29 mouse cellular contexts compared by ENCODE assay signal in genomic region chr5:112921914-112922313, GRCm38 (mm10). TPM values are rescaled to one million over a fixed set of nuclear protein-coding genes. Genes with fewer than 3 reads are reported as not detected.
DNase-seq lines count a peak whose midpoint lies in the region; ATAC-seq and TF ChIP-seq lines count a peak whose summit lies in the region.
"Had no signal": no experiment of that assay in that cellular context is flagged by ENCODE, and none has a peak within 500 bp of the region (broad histone marks: within the 10 kb centered on the region; RNA-seq: fewer than 3 reads in every experiment).

No protein-coding gene starts in this region.

- no peaks in the 10 kb centered on the region for H3K27me3 ChIP-seq in kidney, adult 2 months (replicated peaks; ENCODE audit: control insufficient read depth, insufficient read depth, low read length)
- H3K27me3 ChIP-seq in kidney, embryonic 16.5 days (ENCODE audit: insufficient read depth, low read length), result no peaks in the 10 kb centered on the region
- H3K27me3 ChIP-seq in intestine, embryonic 16.5 days (replicated peaks; ENCODE audit: control insufficient read depth, insufficient read depth, low read length), result no peaks in the 10 kb centered on the region
- H3K27me3 ChIP-seq in stomach, postnatal 0 days (ENCODE audit: control insufficient read depth, insufficient read depth, low read length), result no peaks in the 10 kb centered on the region
- no peaks in the 10 kb centered on the region for H3K27me3 ChIP-seq in forebrain, embryonic 10.5 days (ENCODE audit: poor library complexity, severe bottlenecking)
- H3K27me3 ChIP-seq: embryonic facial prominence, embryonic 15.5 days; midbrain, embryonic 12.5 days; neural tube, embryonic 13.5 days had no signal

- H3K36me3 ChIP-seq in kidney, adult 2 months (ENCODE audit: control insufficient read depth, insufficient read depth, low read length), result no peaks in the 10 kb centered on the region
- no peaks in the 10 kb centered on the region for H3K36me3 ChIP-seq in kidney, embryonic 16.5 days (ENCODE audit: insufficient read depth, low read length)
- no peaks in the 10 kb centered on the region for H3K36me3 ChIP-seq in intestine, embryonic 16.5 days (ENCODE audit: control insufficient read depth, insufficient read depth, low read length)
- H3K36me3 ChIP-seq in stomach, postnatal 0 days (ENCODE audit: control insufficient read depth, insufficient read depth, low read length), result no peaks in the 10 kb centered on the region
- H3K36me3 ChIP-seq in forebrain, embryonic 10.5 days (replicated peaks), result no peaks in the 10 kb centered on the region
- H3K36me3 ChIP-seq: embryonic facial prominence, embryonic 10.5 days; hindbrain, embryonic 10.5 days; midbrain, embryonic 12.5 days; neural tube, embryonic 13.5 days had no signal

- H3K9ac ChIP-seq in kidney, embryonic 16.5 days (replicated peaks; ENCODE audit: low read length), result no peak overlapping the region
- no peak overlapping the region for H3K9ac ChIP-seq in intestine, embryonic 16.5 days (ENCODE audit: low read depth, low read length)
- H3K9ac ChIP-seq in stomach, postnatal 0 days (ENCODE audit: low read length), result no peak overlapping the region
- H3K9ac ChIP-seq: embryonic facial prominence, embryonic 15.5 days; midbrain, embryonic 12.5 days; neural tube, embryonic 13.5 days had no signal

- no peak for TF ChIP-seq EP300 in stomach, postnatal 0 days (optimal IDR thresholded peaks at IDR 0.05)

- peak; percentile 88 for DNase-seq in kidney, adult 2 months
- DNase-seq in kidney, postnatal 10 days, result peak; percentile 48
- no peak for DNase-seq in stomach, postnatal 0 days (ENCODE audit: low spot score)
- no peak for DNase-seq in forebrain, embryonic 10.5 days (ENCODE audit: extremely low spot score, low spot score)
- DNase-seq in spleen, postnatal 10 days (ENCODE audit: low spot score in 2 of 2), result no peak
- DNase-seq: adrenal gland, postnatal 10 days; cerebellum, adult 8-10 months; cerebellum, postnatal 25 days; gastrocnemius, postnatal 14 days; heart, postnatal 14 days; left cerebral cortex, postnatal 4 days; lung, adult 18-20 months; lung, postnatal 4 days; right cerebral cortex, postnatal 14 days; thymus, adult 2 months; thymus, postnatal 36 days had no signal

- H3K9me3 ChIP-seq in kidney, embryonic 16.5 days (ENCODE audit: low read length), result no peaks in the 10 kb centered on the region
- no peaks in the 10 kb centered on the region for H3K9me3 ChIP-seq in intestine, embryonic 16.5 days (ENCODE audit: control insufficient read depth, low read length)
- H3K9me3 ChIP-seq in stomach, postnatal 0 days (ENCODE audit: control insufficient read depth, low read length), result no peaks in the 10 kb centered on the region
- H3K9me3 ChIP-seq in forebrain, embryonic 10.5 days, result no peaks in the 10 kb centered on the region
- H3K9me3 ChIP-seq: embryonic facial prominence, embryonic 10.5 days; embryonic facial prominence, embryonic 15.5 days; hindbrain, embryonic 10.5 days; megakaryocyte, embryonic 14.5 days; midbrain, embryonic 12.5 days; neural tube, embryonic 13.5 days had no signal

- peaks cover 6% of the 10 kb centered on the region; the same call in 1 of the 2 replicates for H3K4me1 ChIP-seq in kidney, adult 2 months (ENCODE audit: control insufficient read depth, insufficient read depth, low read length)
- H3K4me1 ChIP-seq in kidney, embryonic 16.5 days (ENCODE audit: insufficient read depth, low read length), result no peaks in the 10 kb centered on the region; the same call in 1 of the 2 replicates
- peaks cover 8% of the 10 kb centered on the region; the same call in 1 of the 2 replicates for H3K4me1 ChIP-seq in intestine, embryonic 16.5 days (ENCODE audit: control insufficient read depth, insufficient read depth, low read length)
- no peaks in the 10 kb centered on the region for H3K4me1 ChIP-seq in stomach, postnatal 0 days (replicated peaks; ENCODE audit: control insufficient read depth, insufficient read depth)
- no peaks in the 10 kb centered on the region for H3K4me1 ChIP-seq in forebrain, embryonic 10.5 days
- H3K4me1 ChIP-seq: embryonic facial prominence, embryonic 15.5 days; megakaryocyte, embryonic 14.5 days; midbrain, embryonic 12.5 days; neural tube, embryonic 13.5 days had no signal

- no peak overlapping the region for H3K27ac ChIP-seq in kidney, adult 2 months (ENCODE audit: insufficient read depth, low read depth, low read length)
- H3K27ac ChIP-seq in kidney, embryonic 16.5 days (ENCODE audit: low read length), result no peak overlapping the region
- no peak overlapping the region for H3K27ac ChIP-seq in intestine, embryonic 16.5 days (ENCODE audit: low read length)
- H3K27ac ChIP-seq in stomach, postnatal 0 days (replicated peaks), result no peak overlapping the region
- H3K27ac ChIP-seq in forebrain, embryonic 10.5 days, result no peak overlapping the region
- H3K27ac ChIP-seq: embryonic facial prominence, embryonic 10.5 days; embryonic facial prominence, embryonic 15.5 days; hindbrain, embryonic 10.5 days; layer of hippocampus, adult 2 months; midbrain, embryonic 12.5 days; neural tube, embryonic 13.5 days had no signal

- no peak overlapping the region for H3K4me2 ChIP-seq in kidney, embryonic 16.5 days (replicated peaks; ENCODE audit: low read depth, low read length)
- H3K4me2 ChIP-seq in intestine, embryonic 16.5 days (ENCODE audit: low read depth, low read length), result no peak overlapping the region
- H3K4me2 ChIP-seq in stomach, postnatal 0 days (replicated peaks; ENCODE audit: low read depth), result no peak overlapping the region
- H3K4me2 ChIP-seq: embryonic facial prominence, embryonic 15.5 days; midbrain, embryonic 12.5 days; neural tube, embryonic 13.5 days had no signal

- no peak overlapping the region for H3K4me3 ChIP-seq in kidney, adult 2 months (ENCODE audit: insufficient read depth, low read depth, low read length)
- no peak overlapping the region for H3K4me3 ChIP-seq in kidney, embryonic 16.5 days (ENCODE audit: low read length)
- no peak overlapping the region for H3K4me3 ChIP-seq in intestine, embryonic 16.5 days (ENCODE audit: low read length)
- no peak overlapping the region for H3K4me3 ChIP-seq in stomach, postnatal 0 days (ENCODE audit: low read depth, low read length)
- no peak overlapping the region for H3K4me3 ChIP-seq in forebrain, embryonic 10.5 days
- H3K4me3 ChIP-seq: embryonic facial prominence, embryonic 10.5 days; embryonic facial prominence, embryonic 15.5 days; hindbrain, embryonic 10.5 days; layer of hippocampus, adult 2 months; megakaryocyte, embryonic 14.5 days; midbrain, embryonic 12.5 days; neural tube, embryonic 13.5 days had no signal

- ATAC-seq in kidney, embryonic 16.5 days (ENCODE audit: low FRiP score, low TSS enrichment), result no peak
- ATAC-seq in intestine, embryonic 16.5 days, result peak; percentile 79
- ATAC-seq in stomach, postnatal 0 days (ENCODE audit: low FRiP score, low TSS enrichment), result peak; percentile 30; the same call in 1 of the 2 replicates
- ATAC-seq: forebrain, embryonic 14.5 days; hindbrain, embryonic 16.5 days; lung, postnatal 0 days; Patski had no signal

- no peak for TF ChIP-seq CTCF in kidney, adult 2 months (conservative IDR thresholded peaks at IDR 0.05; ENCODE audit: insufficient read depth, insufficient read length, low read depth, low read length)
- TF ChIP-seq CTCF in stomach, postnatal 0 days (IDR thresholded peaks at IDR 0.05; ENCODE audit: low read depth), result no peak

- no peak for TF ChIP-seq POLR2A in kidney, adult 2 months (IDR thresholded peaks at IDR 0.05; ENCODE audit: low read depth, low read length)

RNA-seq across cellular contexts. Expression of gene Myo18b, which starts 25.8 kb away (rescaled TPM):
- 0.12 and 1.2 TPM in 2 replicates for polyA plus RNA-seq in kidney, adult 2 months (2012; rRNA removed)
- polyA plus RNA-seq in kidney, embryonic 16.5 days (2015; fragmentation: Nextera tagmentation; extraction: Ambion mirVana), result 0.39 and 0.41 TPM in 2 replicates
- polyA plus RNA-seq in intestine, embryonic 16.5 days (2015; fragmentation: Nextera tagmentation; extraction: Ambion mirVana), result 0.31 and 0.40 TPM in 2 replicates
- polyA plus RNA-seq in stomach, postnatal 0 days (2015; fragmentation: Nextera tagmentation; extraction: Ambion mirVana), result 0.15 and 0.17 TPM in 2 replicates
- polyA plus RNA-seq in forebrain, embryonic 10.5 days (2016; fragmentation: Nextera tagmentation; extraction: Ambion mirVana), result 0.10 and 0.27 TPM in 2 replicates
- polyA plus RNA-seq: Patski had no signal

Comparison
In these comparisons a context has a peak if more than half of its experiments do, and no peak if none do; other contexts are left out.
1. DNase-seq: peak in kidney, adult 2 months (single experiment) and kidney, postnatal 10 days (single experiment); none in stomach, postnatal 0 days (single experiment), forebrain, embryonic 10.5 days (single experiment) and spleen, postnatal 10 days (0 of 2).